Mouse (Mus musculus) forebrain, embryonic 11.5 days (tissue): ENCODE measurements around the gene Ttc36. TPM values are rescaled to one million over a fixed set of nuclear protein-coding genes. Genes with fewer than 3 reads are reported as not detected.
"Not testable (repeated sequence)": the region's sequence is repeated elsewhere in the genome, so short reads cannot be mapped to it uniquely, and the experiment has no call there.

ENCODE experiments used
- ATAC-seq: fragments of 200-750 bp; cut with Nextera tagmentation; replicated peaks from 2 replicates; pipeline ENCODE4 v1.8.0; 2017; ENCODE audit warnings: moderate TSS enrichment; ENCODE audit not compliant: low FRiP score
- DNase-seq: peaks from one replicate; pipeline ENCODE4 v3.0.0-alpha.2; 2017; ENCODE audit warnings: low spot score
- H3K27ac ChIP-seq: fragments of 300-500 bp; sonication (generic); 2 replicates; pipeline ENCODE4 v1.5.1; 2014; ENCODE audit warnings: low read depth, low read length
- H3K27me3 ChIP-seq: fragments of 300-500 bp; sonication (generic); 2 replicates; pipeline ENCODE4 v1.6.1; 2014; ENCODE audit warnings: mild to moderate bottlenecking, low read length, mixed read lengths; ENCODE audit not compliant: control insufficient read depth, insufficient read depth
- H3K36me3 ChIP-seq: fragments of 300-500 bp; sonication (generic); 2 replicates; pipeline ENCODE4 v1.6.1; 2014; ENCODE audit warnings: mild to moderate bottlenecking, low read length, moderate library complexity, mixed read lengths; ENCODE audit not compliant: control insufficient read depth, insufficient read depth
- H3K4me1 ChIP-seq: fragments of 300-500 bp; sonication (generic); replicated peaks from 2 replicates; pipeline ENCODE4 v1.6.1; 2014; ENCODE audit warnings: low read length, mixed read lengths; ENCODE audit not compliant: control insufficient read depth, insufficient read depth
- H3K4me2 ChIP-seq: fragments of 300-500 bp; sonication (generic); 2 replicates; pipeline ENCODE4 v1.6.1; 2014; ENCODE audit warnings: low read depth, mild to moderate bottlenecking, low read length, moderate library complexity, mixed read lengths; ENCODE audit not compliant: severe bottlenecking
- H3K4me3 ChIP-seq: fragments of 300-500 bp; sonication (generic); 2 replicates; pipeline ENCODE4 v1.5.1; 2014; ENCODE audit warnings: low read depth, low read length
- H3K9ac ChIP-seq: fragments of 300-500 bp; sonication (generic); 2 replicates; pipeline ENCODE4 v1.6.1; 2014; ENCODE audit warnings: low read length
- H3K9me3 ChIP-seq: fragments of 300-500 bp; sonication (generic); 2 replicates; pipeline ENCODE4 v1.6.1; 2016; ENCODE audit warnings: low read length, mixed read lengths; ENCODE audit not compliant: control insufficient read depth
- WGBS: fragments of 180-500 bp; shearing (Covaris S2); extraction: QIAGEN DNeasy Blood & Tissue Kit; methylation state at CpG from one replicate; pipeline ENCODE4 v1.1.7; 2014; 5-methylcytosine and 5-hydroxymethylcytosine counted together
- polyA plus RNA-seq: library from polyadenylated mRNA; unstranded; fragments of >200 nt; fragmentation: Nextera tagmentation; extraction: Ambion mirVana; gene quantifications from 2 replicates; pipeline ENCODE4 v1.2.1, GENCODE M21; 2014

Gene Ttc36
- polyA plus RNA-seq, 1 experiment from 2014 or later = not detected

DNA sequence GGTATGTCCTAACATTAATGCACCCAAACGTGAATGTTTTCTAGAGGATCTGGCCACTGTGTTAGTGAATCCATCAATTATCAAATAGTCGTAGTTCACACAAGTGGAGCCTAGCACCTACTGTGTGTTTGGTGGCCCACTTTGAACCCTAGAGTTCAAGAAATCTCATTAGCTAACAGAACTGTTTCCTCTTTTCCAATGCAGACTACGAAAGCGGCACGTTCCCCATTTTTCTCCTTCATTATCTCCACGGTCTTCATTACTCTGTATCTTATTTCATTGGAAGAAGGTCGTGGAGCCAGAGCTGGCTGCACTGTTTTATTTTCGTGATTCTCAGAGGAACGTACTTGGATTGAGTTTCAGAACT is 2.9 kb downstream of the Ttc36 start:
- H3K4me3 ChIP-seq = peak overlapping the region; percentile 58

GRCm38 (mm10) chr9:44799102-44799957 is 3.5 kb downstream of the Ttc36 start, which contains the start of gene Tmem25:
Tmem25 (minus strand) TSS chr9:44799307.
- peak; percentile 91 for DNase-seq
- peak; percentile 96 for ATAC-seq
- WGBS = under 1% methylated on average over 75 of the region's 75 CpGs
- H3K27ac ChIP-seq = peak within 1 kb of the TSS; percentile 31; the same call in 1 of the 2 replicates
- no peaks in the 10 kb centered on the region for H3K36me3 ChIP-seq
- H3K4me2 ChIP-seq = peak within 1 kb of the TSS; percentile 97
- H3K9me3 ChIP-seq = no peaks in the 10 kb centered on the region
- H3K9ac ChIP-seq = peak within 1 kb of the TSS; percentile 75
- peak within 1 kb of the TSS; percentile 58 for H3K4me3 ChIP-seq
- peaks cover 6% of the 10 kb centered on the region; the same call in 1 of the 2 replicates for H3K4me1 ChIP-seq
- H3K27me3 ChIP-seq = peaks cover 8% of the 10 kb centered on the region; the same call in 1 of the 2 replicates

More for the DNA sequence above, 2.9 kb downstream of the Ttc36 start:
- Histone ChIP-seq H3K9ac (peak overlapping the region; percentile 75; the same call in 1 of the 2 replicates), H3K27me3 (peaks cover 8% of the 10 kb centered on the region; the same call in 1 of the 2 replicates), H3K4me2 (peak overlapping the region; percentile 97), H3K9me3 (no peaks in the 10 kb centered on the region), H3K36me3 (no peaks in the 10 kb centered on the region; the same call in 1 of the 2 replicates), H3K4me1 (peaks cover 6% of the 10 kb centered on the region; the same call in 1 of the 2 replicates), H3K27ac (no peak overlapping the region)
- DNase-seq (no peak), ATAC-seq (no peak)
- WGBS = 45% methylated on average over 9 of the region's 9 CpGs

GRCm38 (mm10) chr9:44798298-44798697 is 4.6 kb downstream of the Ttc36 start:
- ATAC-seq = no peak
- WGBS = 45% methylated on average over 7 of the region's 7 CpGs
- Histone ChIP-seq H3K4me2 (no peak overlapping the region; the same call in 1 of the 2 replicates), H3K4me3 (no peak overlapping the region), H3K4me1 (peaks cover 6% of the 10 kb centered on the region; the same call in 1 of the 2 replicates), H3K36me3 (no peaks in the 10 kb centered on the region), H3K9ac (no peak overlapping the region), H3K9me3 (no peaks in the 10 kb centered on the region), H3K27me3 (peaks cover 8% of the 10 kb centered on the region; the same call in 1 of the 2 replicates), H3K27ac (no peak overlapping the region)
- no peak for DNase-seq

- Histone ChIP-seq H3K27ac (no peak overlapping the region), H3K4me1 (no peaks in the 10 kb centered on the region), H3K9ac (no peak overlapping the region), H3K4me3 (no peak overlapping the region), H3K36me3 (peaks cover 2% of the 10 kb centered on the region; the same call in 1 of the 2 replicates), H3K27me3 (no peaks in the 10 kb centered on the region; the same call in 1 of the 2 replicates), H3K4me2 (no peak overlapping the region), H3K9me3 (no peaks in the 10 kb centered on the region)
- WGBS = 79% methylated on average over 9 of the region's 9 CpGs
- DNase-seq (no peak), ATAC-seq (no peak)
Observed at GRCm38 (mm10) chr9:44792842-44793241, 10.0 kb downstream of the Ttc36 start.

DNA sequence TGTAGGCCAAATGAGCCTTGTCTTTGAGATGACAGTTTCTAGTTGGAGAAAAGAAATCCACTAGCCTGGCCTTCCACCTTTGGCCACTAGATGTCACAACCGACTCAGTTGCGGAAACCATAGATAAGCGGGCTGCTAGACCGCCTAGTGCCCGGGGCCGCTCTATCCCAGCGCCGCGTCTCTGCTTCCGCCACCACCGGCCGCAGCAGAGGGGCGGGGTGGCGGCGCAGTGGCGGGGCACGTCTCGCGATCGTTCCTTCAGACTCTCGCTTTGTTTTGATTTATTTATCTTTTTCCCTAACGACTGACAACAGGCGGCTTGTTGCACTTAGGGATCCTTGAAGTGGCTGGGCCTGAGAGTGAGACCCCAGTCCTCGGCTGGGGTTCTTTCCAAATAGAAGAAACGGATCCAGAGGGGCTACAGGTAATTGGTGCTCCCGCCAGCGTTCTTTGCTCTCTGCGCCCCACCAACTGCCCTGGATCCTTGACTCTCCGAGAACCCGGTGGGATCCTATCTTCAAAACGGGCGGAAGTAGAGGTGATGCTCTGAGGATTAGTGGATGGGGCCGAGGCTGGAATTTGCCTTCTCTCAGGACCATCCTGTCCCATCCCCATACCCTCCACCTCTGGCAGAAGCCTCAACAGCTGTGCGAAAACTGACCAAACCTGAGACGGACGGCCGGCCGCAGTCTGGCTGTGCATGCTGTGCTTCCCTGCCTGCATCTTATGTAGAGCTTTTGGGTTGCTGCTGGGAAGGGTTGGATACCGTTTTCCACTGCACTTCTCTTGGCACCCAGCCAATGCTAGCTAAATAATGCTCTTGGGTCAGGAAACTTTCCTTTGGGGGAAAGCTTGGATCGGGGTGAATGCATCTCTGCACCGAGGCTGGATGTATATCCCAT is 29.9 kb downstream of the Ttc36 start:
- no peaks in the 10 kb centered on the region for H3K9me3 ChIP-seq
- peak overlapping the region; percentile 85 for H3K9ac ChIP-seq
- ATAC-seq (peak; percentile 97), DNase-seq (peak; percentile 96)
- peak overlapping the region; percentile 88 for H3K4me2 ChIP-seq
- H3K4me3 ChIP-seq = peak overlapping the region; percentile 55
- no peaks in the 10 kb centered on the region for H3K36me3 ChIP-seq
- WGBS = under 1% methylated on average over 41 of the region's 41 CpGs
- H3K27me3 ChIP-seq = no peaks in the 10 kb centered on the region
- peak overlapping the region; percentile 63; the same call in 1 of the 2 replicates for H3K27ac ChIP-seq
- no peaks in the 10 kb centered on the region for H3K4me1 ChIP-seq

DNA sequence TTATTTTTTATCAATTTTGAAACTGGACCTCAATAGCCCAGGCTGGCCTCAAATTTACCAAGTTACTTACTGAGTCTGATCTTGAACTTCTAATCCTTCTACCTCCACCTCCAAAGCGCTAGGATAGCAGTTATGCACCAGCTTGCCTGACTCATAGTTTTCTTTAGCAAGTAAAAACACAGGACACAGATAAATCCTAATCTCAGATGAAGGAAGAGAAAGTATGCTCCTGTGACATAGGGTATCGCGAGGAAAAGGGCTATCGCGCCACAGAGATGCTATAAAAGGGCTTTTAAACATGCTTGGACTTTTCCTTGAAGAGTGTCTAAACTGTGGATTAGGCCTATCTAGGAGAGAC is 30.5 kb downstream of the Ttc36 start:
- Histone ChIP-seq H3K4me2 (no peak overlapping the region), H3K27ac (no peak overlapping the region)
- 31% methylated on average over 5 of the region's 5 CpGs for WGBS

DNA sequence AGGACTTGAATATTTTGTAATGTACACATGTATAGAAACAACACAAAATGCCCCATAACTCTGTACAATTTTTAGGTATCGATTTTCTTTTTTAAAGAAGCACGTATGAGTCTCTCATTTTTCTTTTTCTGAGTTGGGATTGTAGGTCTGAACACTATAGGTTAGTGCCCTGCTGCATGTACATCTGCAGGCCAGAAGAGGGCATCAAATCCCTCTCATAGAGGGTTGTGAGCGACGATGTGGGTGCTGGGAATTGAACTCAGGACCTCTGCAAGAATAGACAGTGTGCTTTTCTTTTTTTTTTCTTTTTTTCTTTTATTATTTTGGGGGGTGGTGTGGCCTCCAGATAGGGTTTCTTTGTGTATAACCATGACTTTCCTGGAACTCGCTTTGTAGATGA is 31.5 kb downstream of the Ttc36 start:
- H3K4me1 ChIP-seq = 0 out of 2 replicates have a peak, but pooled peaks cover 1% of the 10 kb centered on the region
- H3K9me3 ChIP-seq = no peaks in the 10 kb centered on the region
- H3K27ac ChIP-seq = no peak overlapping the region
- no peak for ATAC-seq
- H3K9ac ChIP-seq = no peak overlapping the region
- no peaks in the 10 kb centered on the region for H3K27me3 ChIP-seq
- no peak overlapping the region for H3K4me3 ChIP-seq
- no peak overlapping the region for H3K4me2 ChIP-seq
- DNase-seq = no peak
- H3K36me3 ChIP-seq = no peaks in the 10 kb centered on the region
- 90% methylated on average over 5 of the region's 5 CpGs for WGBS

More for the DNA sequence above, 30.5 kb downstream of the Ttc36 start:
- Histone ChIP-seq H3K36me3 (no peaks in the 10 kb centered on the region), H3K4me3 (peak overlapping the region; percentile 55; the same call in 1 of the 2 replicates), H3K27me3 (no peaks in the 10 kb centered on the region), H3K9me3 (no peaks in the 10 kb centered on the region), H3K4me1 (no peaks in the 10 kb centered on the region), H3K9ac (no peak overlapping the region)
- no peak for DNase-seq
- ATAC-seq = no peak

- Histone ChIP-seq H3K4me2 (peak overlapping the region; percentile 27; the same call in 1 of the 2 replicates), H3K4me3 (peak overlapping the region; percentile 99)
- not testable (repeated sequence) for H3K9me3 ChIP-seq, DNase-seq, H3K27ac ChIP-seq, H3K4me1 ChIP-seq, ATAC-seq, H3K27me3 ChIP-seq, H3K36me3 ChIP-seq, H3K9ac ChIP-seq
- 47% methylated on average over 7 of the region's 9 CpGs for WGBS
Observed at GRCm38 (mm10) chr9:44768029-44768394, 34.9 kb downstream of the Ttc36 start.
